Mouse (Mus musculus) CH12.LX (cell line): ENCODE data around the gene Serpinb2. TPM values are rescaled to one million over a fixed set of nuclear protein-coding genes. Genes with fewer than 3 reads are reported as not detected.

Experiments used
- DNase-seq: peaks from one replicate; pipeline ENCODE4 v3.0.0-alpha.2; 2013; ENCODE audit errors: extremely low read depth
- H3K27ac ChIP-seq: 2 replicates; pipeline ENCODE4 v1.5.1; 2012; ENCODE audit warnings: low read depth, mild to moderate bottlenecking, control low read depth, moderate library complexity; ENCODE audit not compliant: insufficient read depth
- H3K27me3 ChIP-seq: replicated peaks from 2 replicates; pipeline ENCODE3; 2012; ENCODE audit warnings: inconsistent platforms
- H3K36me3 ChIP-seq, 2 experiments: replicated peaks in 1 of 2; 2 replicates each; pipeline versions ENCODE3 to v1.6.1; 2012; ENCODE audit warnings: inconsistent platforms in 1 of 2, low read length in 1 of 2, mild to moderate bottlenecking in 1 of 2, mixed read lengths in 1 of 2, moderate library complexity in 1 of 2; ENCODE audit not compliant: control insufficient read depth in 1 of 2, insufficient read depth in 1 of 2
- H3K4me1 ChIP-seq, 2 experiments: 2 replicates each; pipeline ENCODE4 v1.6.1; 2012; ENCODE audit warnings: inconsistent platforms in 1 of 2, moderate library complexity in 1 of 2; ENCODE audit not compliant: insufficient read depth in 2 of 2, control insufficient read depth in 1 of 2
- H3K4me2 ChIP-seq: 2 replicates; pipeline ENCODE4 v1.6.1; 2012; ENCODE audit warnings: low read depth, mild to moderate bottlenecking, control low read depth; ENCODE audit not compliant: poor library complexity, insufficient read depth, severe bottlenecking
- H3K4me3 ChIP-seq, 3 experiments: fragments of 150-350 bp in 1 of 3; sonication (generic) in 1 of 3; replicated peaks in 1 of 3; 2 replicates each; pipeline versions ENCODE3 to v1.5.1; 2011 to 2012; ENCODE audit warnings: low read depth in 2 of 3, low read length in 2 of 3, mild to moderate bottlenecking in 2 of 3, moderate library complexity in 2 of 3, control low read depth in 1 of 3, improper control_type of control experiment in 1 of 3, inconsistent platforms in 1 of 3, mixed read lengths in 1 of 3; ENCODE audit not compliant: poor library complexity in 1 of 3
- H3K79me2 ChIP-seq: replicated peaks from 2 replicates; pipeline ENCODE4 v1.6.1; 2012; ENCODE audit warnings: mild to moderate bottlenecking, moderate library complexity; ENCODE audit not compliant: control insufficient read depth, poor library complexity, insufficient read depth, severe bottlenecking; ENCODE audit errors: extremely low read depth
- H3K9ac ChIP-seq: 2 replicates; pipeline ENCODE4 v1.6.1; 2012; ENCODE audit warnings: low read depth, mild to moderate bottlenecking, control low read depth, moderate library complexity; ENCODE audit not compliant: insufficient read depth
- H3K9me3 ChIP-seq: replicated peaks from 2 replicates; pipeline ENCODE3; 2012; ENCODE audit warnings: low read length, inconsistent platforms, mixed read lengths
- CTCF ChIP-seq, 2 experiments: IDR thresholded peaks in 1 of 2; conservative IDR thresholded peaks in 1 of 2; 2 replicates each; pipeline ENCODE4 v1.5.1; 2011 to 2012; ENCODE audit warnings: low read depth in 2 of 2, low read length in 2 of 2, improper control_type of control experiment in 1 of 2, inconsistent platforms in 1 of 2, mild to moderate bottlenecking in 1 of 2, moderate library complexity in 1 of 2
- E2F4 ChIP-seq: IDR thresholded peaks from 2 replicates; pipeline ENCODE4 v1.6.1; 2011; ENCODE audit warnings: low read depth, low read length, improper control_type of control experiment; ENCODE audit not compliant: insufficient replicate concordance
- ETS1 ChIP-seq: conservative IDR thresholded peaks from 2 replicates; pipeline ENCODE4 v1.6.1; 2012; ENCODE audit warnings: low read depth, mild to moderate bottlenecking, inconsistent platforms, low read length, improper control_type of control experiment, moderate library complexity
- HCFC1 ChIP-seq: IDR thresholded peaks from 2 replicates; pipeline ENCODE4 v1.6.1; 2012; ENCODE audit warnings: low read depth, mild to moderate bottlenecking, inconsistent platforms, low read length, improper control_type of control experiment
- IRF4 ChIP-seq: IDR thresholded peaks from 2 replicates; pipeline ENCODE4 v1.6.1; 2014; ENCODE audit warnings: low read depth, mild to moderate bottlenecking, inconsistent platforms, low read length, improper control_type of control experiment
- JUN ChIP-seq: IDR thresholded peaks from 2 replicates; pipeline ENCODE4 v1.6.1; 2011; ENCODE audit warnings: low read depth, mild to moderate bottlenecking, low read length, improper control_type of control experiment, moderate library complexity; ENCODE audit not compliant: insufficient read depth
- JUND ChIP-seq: conservative IDR thresholded peaks from 2 replicates; pipeline ENCODE4 v1.6.1; 2011; ENCODE audit warnings: low read depth, low read length, improper control_type of control experiment
- KAT2A ChIP-seq: IDR thresholded peaks from 2 replicates; pipeline ENCODE4 v1.6.1; 2012; ENCODE audit warnings: low read length, improper control_type of control experiment, inconsistent platforms; ENCODE audit not compliant: insufficient replicate concordance
- MAFK ChIP-seq: IDR thresholded peaks from 2 replicates; pipeline ENCODE4 v1.6.1; 2011; ENCODE audit warnings: low read length, improper control_type of control experiment; ENCODE audit not compliant: insufficient replicate concordance
- MAX ChIP-seq: IDR thresholded peaks from 2 replicates; pipeline ENCODE4 v1.6.1; 2011; ENCODE audit warnings: low read length, improper control_type of control experiment
- MEF2A ChIP-seq: IDR thresholded peaks from 2 replicates; pipeline ENCODE4 v1.6.1; 2014; ENCODE audit warnings: low read depth, mild to moderate bottlenecking, inconsistent platforms, low read length, improper control_type of control experiment, borderline replicate concordance
- MXI1 ChIP-seq: IDR thresholded peaks from 2 replicates; pipeline ENCODE4 v1.6.1; 2011; ENCODE audit warnings: mild to moderate bottlenecking, low read depth, low read length, improper control_type of control experiment
- MYC ChIP-seq: IDR thresholded peaks from 2 replicates; pipeline ENCODE4 v1.6.1; 2011; ENCODE audit warnings: low read depth, mild to moderate bottlenecking, improper control_type of control experiment, low read length
- NELFE ChIP-seq: IDR thresholded peaks from 2 replicates; pipeline ENCODE4 v1.6.1; 2011; ENCODE audit warnings: low read depth, low read length, improper control_type of control experiment
- NRF1 ChIP-seq: IDR thresholded peaks from 2 replicates; pipeline ENCODE4 v1.6.1; 2014; ENCODE audit warnings: low read depth, mild to moderate bottlenecking, inconsistent platforms, low read length, improper control_type of control experiment, moderate library complexity
- PAX5 ChIP-seq: IDR thresholded peaks from 2 replicates; pipeline ENCODE4 v1.6.1; 2012; ENCODE audit warnings: low read length, inconsistent platforms, mixed read lengths
- RAD21 ChIP-seq: IDR thresholded peaks from 2 replicates; pipeline ENCODE4 v1.6.1; 2011; ENCODE audit warnings: low read depth, mild to moderate bottlenecking, low read length, improper control_type of control experiment, moderate library complexity
- RCOR1 ChIP-seq: conservative IDR thresholded peaks from 2 replicates; pipeline ENCODE4 v1.6.1; 2012; ENCODE audit warnings: low read depth, mild to moderate bottlenecking, inconsistent platforms, low read length, improper control_type of control experiment
- SIN3A ChIP-seq: IDR thresholded peaks from 2 replicates; pipeline ENCODE4 v1.6.1; 2012; ENCODE audit warnings: low read length, improper control_type of control experiment, inconsistent platforms
- SMC3 ChIP-seq: IDR thresholded peaks from 2 replicates; pipeline ENCODE4 v1.6.1; 2011; ENCODE audit warnings: low read depth, low read length, improper control_type of control experiment
- TBP ChIP-seq: conservative IDR thresholded peaks from 2 replicates; pipeline ENCODE4 v1.6.1; 2011; ENCODE audit warnings: low read depth, low read length, improper control_type of control experiment
- UBTF ChIP-seq: IDR thresholded peaks from 2 replicates; pipeline ENCODE4 v1.6.1; 2012; ENCODE audit warnings: low read depth, mild to moderate bottlenecking, inconsistent platforms, low read length, improper control_type of control experiment, moderate library complexity
- ZC3H11A ChIP-seq: IDR thresholded peaks from 2 replicates; pipeline ENCODE4 v1.6.1; 2012; ENCODE audit warnings: low read depth, mild to moderate bottlenecking, inconsistent platforms, low read length, improper control_type of control experiment
- ZKSCAN1 ChIP-seq: IDR thresholded peaks from 2 replicates; pipeline ENCODE4 v1.6.1; 2012; ENCODE audit warnings: low read depth, inconsistent platforms, low read length, improper control_type of control experiment, borderline replicate concordance
- dilution Hi-C: fragments of 300-500 bp; cut with MboI; formaldehyde crosslinking; loops from 2 replicates; pipeline ENCODE4 v1.14.3; 2020; ENCODE audit warnings: low sequenced_read_pairs; ENCODE audit not compliant: extremely low pct_unique_long_range_greater_than_20kb, extremely low pct_ligation_motif_present
- in situ Hi-C: fragments of 300-500 bp; cut with MboI; formaldehyde crosslinking; loops from 3 replicates; pipeline ENCODE4 v1.14.3; 2019; ENCODE audit warnings: low sequenced_read_pairs, low pct_ligation_motif_present, low pct_unique_long_range_greater_than_20kb, mixed read lengths
- polyA plus RNA-seq: library from polyadenylated mRNA; unstranded; fragments of >175 nt; gene quantifications from 2 replicates; pipeline ENCODE4 v1.2.1, GENCODE M21; 2012; ENCODE audit warnings: low read depth; ENCODE audit not compliant: insufficient read length
- total RNA-seq, 2 experiments: library from RNA; depleted of rRNA; stranded (reverse); fragments of 300-350 nt in 1 of 2; fragments of >200 nt in 1 of 2; gene quantifications; 2 replicates each; pipeline ENCODE4 v1.2.3; 2012 to 2014

Gene Serpinb2
- total RNA-seq (2012; rRNA removed) = not detected in 2 replicates
- total RNA-seq (2014; rRNA removed) = not detected in 2 replicates
- polyA plus RNA-seq = not detected in 2 replicates

- H3K27ac ChIP-seq = no peak within 1 kb of the TSS
- H3K9me3 ChIP-seq = no peaks in the 10 kb centered on the region
- no peak within 1 kb of the TSS for H3K4me2 ChIP-seq
- dilution Hi-C loops (no loop called here), in situ Hi-C loops (no loop called here)
- H3K27me3 ChIP-seq = no peaks in the 10 kb centered on the region
- no peaks in the 10 kb centered on the region for H3K79me2 ChIP-seq
- H3K36me3 ChIP-seq = no peaks in the 10 kb centered on the region
- TF ChIP-seq RCOR1 = no peak
- no peak for TF ChIP-seq E2F4
- no peak for TF ChIP-seq UBTF
- no peak for TF ChIP-seq SIN3A
- no peak for TF ChIP-seq JUN
- TF ChIP-seq JUND = no peak
- TF ChIP-seq MYC = no peak
- no peak for TF ChIP-seq MAFK
- no peak for TF ChIP-seq IRF4
- TF ChIP-seq KAT2A = no peak
- no peak for TF ChIP-seq PAX5
- no peak for TF ChIP-seq NRF1
- no peak for TF ChIP-seq ETS1
- TF ChIP-seq MXI1 = no peak
- no peak for TF ChIP-seq HCFC1
- no peak for TF ChIP-seq NELFE
- no peak for TF ChIP-seq TBP
- TF ChIP-seq ZKSCAN1 = no peak
- no peak for TF ChIP-seq MAX
- TF ChIP-seq CTCF (conservative IDR thresholded peaks at IDR 0.05 in 1 of 2, IDR thresholded peaks at IDR 0.05 in 1 of 2; ENCODE audit: low read depth in 2 of 2, low read length in 2 of 2) = no peak
- H3K4me3 ChIP-seq = no peak within 1 kb of the TSS
- H3K9ac ChIP-seq = no peak within 1 kb of the TSS
- no peak for DNase-seq
- H3K4me1 ChIP-seq = peaks cover 0 to 11% of the 10 kb centered on the region in 2 experiments; a peak in 2 of 4 replicates
Measured at GRCm38 (mm10) chr1:107511252-107511651, at the start of gene Serpinb2. Gene Serpinb2 (plus strand): TSS chr1:107511423.

DNA sequence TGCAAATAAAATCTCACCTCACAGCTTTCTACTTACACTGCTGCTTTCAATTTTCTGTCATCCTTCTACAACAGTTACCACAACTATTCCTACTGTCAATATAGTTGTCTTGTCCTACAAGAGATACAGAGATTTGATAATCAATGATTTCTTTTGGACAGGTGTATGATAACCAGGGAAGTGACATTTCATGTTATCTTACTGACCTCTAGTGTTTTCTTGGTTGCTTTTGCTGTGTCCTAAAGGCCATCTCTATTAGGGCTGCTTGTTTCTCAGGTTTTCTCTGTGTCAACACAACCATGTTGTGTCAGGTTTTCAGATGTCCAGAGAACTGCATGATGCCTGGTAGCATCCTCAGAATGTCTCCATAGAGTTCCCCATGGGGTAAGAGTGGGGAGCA is 31.3 kb upstream of the Serpinb2 start:
- H3K79me2 ChIP-seq = no peaks in the 10 kb centered on the region
- H3K36me3 ChIP-seq = no peaks in the 10 kb centered on the region
- no peak overlapping the region for H3K9ac ChIP-seq
- no peak overlapping the region for H3K4me2 ChIP-seq
- no peaks in the 10 kb centered on the region for H3K27me3 ChIP-seq
- H3K9me3 ChIP-seq = no peaks in the 10 kb centered on the region
- no peak overlapping the region for H3K4me3 ChIP-seq
- H3K27ac ChIP-seq = no peak overlapping the region
- no peak for DNase-seq
- no peaks in the 10 kb centered on the region for H3K4me1 ChIP-seq
- in situ Hi-C loops = loop anchor here (5.0 to 10.0 kb wide), 3 partner anchors 115 to 468 kb away; partner anchors contain the start of gene Serpinb8
- dilution Hi-C loops = no loop called here
- no peak for TF ChIP-seq KAT2A
- no peak for TF ChIP-seq MAX
- peak; percentile 44 for TF ChIP-seq ZC3H11A
- no peak for TF ChIP-seq RCOR1
- TF ChIP-seq MAFK = no peak
- TF ChIP-seq SMC3 = peak; percentile 75
- TF ChIP-seq MEF2A = no peak
- TF ChIP-seq ETS1 = no peak
- TF ChIP-seq CTCF (conservative IDR thresholded peaks at IDR 0.05 in 1 of 2, IDR thresholded peaks at IDR 0.05 in 1 of 2; ENCODE audit: low read depth in 2 of 2, low read length in 2 of 2) = peak in 1 of 2 experiments; percentile 73; a peak in 2 of 4 replicates
- TF ChIP-seq TBP = no peak
- peak; percentile 81 for TF ChIP-seq RAD21
